Mouse (Mus musculus): Measurements from ENCODE around the gene P4hb.
"Not testable (repeated sequence)": the region's sequence is repeated elsewhere in the genome, so short reads cannot be mapped to it uniquely, and the experiment has no call there.

Gene P4hb

DNA sequence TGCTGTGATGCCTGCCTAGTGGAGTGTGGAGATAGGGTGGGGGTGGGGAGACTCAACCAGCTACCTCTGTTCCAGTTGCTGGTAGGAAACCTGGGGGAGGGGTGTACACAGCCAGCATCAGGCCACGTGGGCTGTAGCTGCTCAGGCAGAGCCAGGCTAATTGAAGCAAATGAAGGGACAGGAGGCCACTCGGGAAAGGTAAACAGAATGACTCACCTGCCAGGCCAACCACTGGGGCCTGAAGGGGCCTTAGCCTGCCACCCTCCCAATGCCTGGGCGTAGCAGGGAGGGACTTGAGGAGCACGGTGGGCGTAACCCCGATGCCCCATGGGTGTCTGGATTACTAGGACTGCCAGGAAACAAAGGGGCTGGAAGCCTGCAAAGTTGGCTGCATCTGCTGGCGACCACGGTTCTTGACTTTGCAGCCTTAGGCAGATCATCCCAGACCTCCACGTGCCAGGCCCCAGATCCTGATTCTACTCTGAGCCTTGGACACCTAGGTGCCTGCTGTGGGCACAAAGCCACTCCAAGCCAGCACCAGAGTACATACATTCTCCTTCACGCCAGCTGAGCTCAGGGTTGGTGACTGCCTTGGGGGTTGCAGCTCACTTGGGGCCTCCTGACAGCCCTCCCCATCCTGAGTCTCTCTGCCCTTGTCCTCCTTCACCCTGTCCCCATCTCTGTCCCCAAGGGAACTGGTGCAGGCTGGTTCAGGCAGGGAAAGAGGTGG is 33.6 kb downstream of the P4hb start:
- no peak for DNase-seq (ENCODE audit: low read depth, low spot score)

DNA sequence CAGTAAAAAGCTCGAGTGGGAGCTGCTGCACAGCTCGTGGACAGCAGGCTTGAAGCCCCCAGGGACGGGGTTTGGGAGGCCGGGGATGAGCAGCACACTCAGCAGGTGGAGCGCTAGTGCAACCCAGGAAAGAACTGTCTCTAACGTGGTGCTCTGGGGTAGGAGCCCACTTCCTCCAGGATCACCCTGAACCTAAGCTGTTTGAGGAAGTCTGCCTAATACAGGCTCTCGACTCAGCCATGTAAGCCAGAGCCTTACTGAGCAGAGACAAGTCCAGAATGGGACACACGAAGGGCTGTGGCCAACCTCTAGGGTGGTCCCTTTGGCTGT is 34.1 kb downstream of the P4hb start:
- DNase-seq (ENCODE audit: low read depth, low spot score) = no peak

DNA sequence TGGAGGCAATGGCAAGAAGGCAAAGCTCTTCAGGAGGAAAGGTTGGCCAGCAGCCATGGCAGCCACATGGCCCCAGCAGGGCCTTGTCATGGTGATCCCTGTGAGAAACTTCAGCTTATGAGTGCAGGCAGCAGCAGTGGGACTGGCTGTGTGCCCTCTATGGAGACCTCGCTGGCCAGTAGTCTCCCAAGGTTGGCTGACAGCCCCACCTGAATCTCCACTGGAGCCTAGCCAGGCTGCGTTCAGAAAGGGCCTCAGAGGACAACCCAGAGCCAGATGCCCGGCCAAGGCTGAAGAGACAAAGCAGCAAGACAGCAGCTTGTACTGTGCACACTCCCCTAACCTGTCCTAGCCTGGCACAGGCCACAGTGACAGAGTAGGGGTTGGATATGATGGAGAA is 34.6 kb downstream of the P4hb start:
- DNase-seq (ENCODE audit: low read depth, low spot score) = no peak

DNA sequence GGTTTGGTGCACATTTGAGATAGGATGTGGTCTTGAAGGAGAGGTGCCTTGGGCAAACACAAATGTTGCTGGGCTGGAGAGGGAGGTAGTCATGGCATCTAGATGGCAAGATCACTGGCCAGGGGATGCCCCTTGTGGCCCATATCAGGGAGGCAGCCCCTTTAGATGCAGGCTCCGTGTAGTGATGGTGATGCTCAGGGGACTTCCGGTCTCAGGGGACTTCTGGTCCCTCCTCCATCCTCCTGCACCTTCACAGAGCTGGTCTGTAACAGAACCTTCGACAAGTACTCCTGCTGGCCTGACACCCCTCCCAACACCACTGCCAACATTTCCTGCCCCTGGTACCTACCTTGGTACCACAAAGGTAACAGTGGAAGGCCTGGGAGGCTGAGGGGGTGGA is 37.2 kb downstream of the P4hb start:
- DNase-seq (ENCODE audit: low read depth, low spot score) = no peak

DNA sequence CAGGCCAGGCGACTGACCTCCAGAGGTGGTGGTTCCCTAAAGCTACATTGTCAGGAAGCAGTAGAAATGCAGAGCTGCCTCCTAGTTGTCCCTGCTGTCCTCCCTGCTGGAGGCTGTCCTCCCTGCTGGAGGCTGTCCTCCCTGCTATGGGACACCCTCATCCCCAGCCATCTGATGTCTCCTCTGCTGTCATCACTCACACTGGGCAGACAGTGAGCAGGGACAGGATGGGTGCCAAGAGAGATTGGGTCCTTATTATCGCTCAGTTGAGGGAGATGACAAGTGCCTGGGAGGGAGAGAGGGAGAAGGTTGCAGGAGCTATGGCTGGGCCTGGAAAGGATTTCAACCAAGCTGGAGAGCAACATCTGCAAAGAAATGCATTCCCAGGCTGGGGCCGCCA is 37.9 kb downstream of the P4hb start:
- DNase-seq (ENCODE audit: low read depth, low spot score) = no peak

DNA sequence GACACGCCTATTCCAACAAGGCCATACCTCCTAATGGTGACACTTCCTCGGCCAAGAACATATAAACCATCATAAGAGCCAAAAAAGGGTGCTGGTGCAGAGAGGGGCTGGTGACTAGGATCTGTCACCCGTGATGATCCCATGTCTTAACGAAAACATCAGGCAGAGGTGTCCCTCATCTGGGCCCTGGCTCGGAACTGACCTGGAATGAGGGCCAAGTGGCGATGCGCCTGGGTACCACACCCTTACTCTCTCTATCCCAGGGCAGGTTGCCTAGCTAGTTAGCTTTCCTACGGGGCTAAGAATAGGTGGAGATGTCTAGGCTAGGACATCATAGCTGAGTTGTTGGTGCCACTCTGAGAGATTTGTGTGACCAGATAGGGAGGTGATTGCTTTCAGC is 39.0 kb downstream of the P4hb start:
- no peak for DNase-seq (ENCODE audit: low read depth, low spot score)

DNA sequence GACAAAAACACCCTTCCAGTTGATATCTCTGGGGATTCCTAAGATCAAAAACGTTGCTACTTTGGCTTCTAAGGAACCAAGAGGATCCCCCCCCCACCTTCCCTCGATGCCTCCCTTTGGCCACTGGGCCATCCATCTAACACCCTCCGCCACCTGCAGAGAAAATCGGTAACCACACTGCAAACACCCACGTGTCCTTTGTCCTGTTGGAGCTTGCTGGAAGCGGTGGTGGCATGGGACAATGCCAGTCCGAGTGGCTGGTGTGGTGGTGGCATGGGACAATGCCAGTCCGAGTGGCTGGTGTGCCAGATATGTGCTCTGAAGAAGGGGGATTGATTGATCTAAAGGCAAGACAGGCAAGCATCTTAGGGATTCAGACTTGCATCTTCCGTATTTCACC is 41.4 kb downstream of the P4hb start:
- DNase-seq (ENCODE audit: low read depth, low spot score) = no peak

DNA sequence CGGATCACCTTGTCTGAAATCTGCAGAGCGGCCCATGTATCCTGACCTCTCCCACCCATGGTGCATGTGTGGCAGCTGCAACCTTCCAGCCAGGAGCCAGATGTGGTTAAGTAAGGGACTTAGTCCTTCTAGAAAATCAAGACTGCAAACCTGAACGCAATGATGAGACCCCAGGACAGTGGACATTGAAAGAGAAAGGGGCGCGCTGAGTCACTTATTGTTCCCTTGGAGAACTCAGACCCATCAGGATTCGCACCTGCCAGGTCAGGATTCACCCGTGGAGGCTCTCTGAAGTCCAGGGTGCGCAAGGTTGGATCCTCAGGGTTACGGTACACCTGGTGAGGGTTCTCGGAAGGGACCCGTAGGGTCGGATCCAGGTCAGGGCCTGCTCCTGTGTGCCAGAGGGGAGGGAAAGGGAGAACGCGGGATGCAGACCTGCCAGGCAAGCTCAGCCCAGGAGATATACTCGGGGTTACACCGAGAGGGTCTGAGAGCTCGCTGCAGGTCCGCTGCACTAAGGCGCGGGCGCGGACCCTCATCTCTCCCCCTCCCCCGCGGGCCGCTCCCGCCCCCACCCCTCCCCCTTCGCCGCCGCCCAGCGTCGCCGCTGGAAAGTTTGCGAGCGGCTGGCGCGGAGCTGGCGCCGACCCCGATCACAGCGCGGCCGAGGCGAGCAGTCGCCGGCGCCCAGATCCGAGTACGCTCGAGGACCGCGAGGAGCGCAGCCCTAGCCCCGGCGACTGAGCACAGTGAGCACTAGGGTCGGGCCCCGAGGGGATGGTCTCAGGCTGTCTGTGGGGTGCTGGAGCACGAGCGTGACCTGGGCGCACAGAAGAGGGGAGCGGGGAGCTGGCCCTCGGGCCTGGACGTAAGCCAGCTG is 42.7 kb downstream of the P4hb start, which contains the start of gene Gcgr:
Gene Gcgr (plus strand): TSS at position 615 of the 880 bp plus-strand sequence.
- peak; percentile 52 for DNase-seq (ENCODE audit: low read depth, low spot score)

DNA sequence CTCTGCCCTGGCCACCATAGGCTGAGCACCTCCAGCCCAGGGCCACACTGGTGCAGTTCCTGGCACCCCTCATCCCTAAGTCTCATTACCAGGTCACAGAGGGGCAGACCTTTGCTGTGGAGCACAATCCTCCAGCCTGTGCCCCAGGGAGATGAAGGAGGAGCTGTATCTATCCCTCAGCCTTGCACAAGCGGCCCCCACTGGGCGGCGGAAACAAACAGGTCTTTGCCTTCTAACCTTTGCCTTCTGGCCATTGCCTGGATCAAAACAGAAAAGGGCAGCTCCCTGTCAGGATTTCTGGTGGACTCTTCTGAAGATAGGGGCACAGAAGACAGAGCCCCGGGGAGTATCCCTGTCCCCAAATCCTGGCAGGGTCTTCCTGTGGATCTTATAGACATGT is 44.1 kb downstream of the P4hb start:
- no peak for DNase-seq (ENCODE audit: low read depth, low spot score)

DNA sequence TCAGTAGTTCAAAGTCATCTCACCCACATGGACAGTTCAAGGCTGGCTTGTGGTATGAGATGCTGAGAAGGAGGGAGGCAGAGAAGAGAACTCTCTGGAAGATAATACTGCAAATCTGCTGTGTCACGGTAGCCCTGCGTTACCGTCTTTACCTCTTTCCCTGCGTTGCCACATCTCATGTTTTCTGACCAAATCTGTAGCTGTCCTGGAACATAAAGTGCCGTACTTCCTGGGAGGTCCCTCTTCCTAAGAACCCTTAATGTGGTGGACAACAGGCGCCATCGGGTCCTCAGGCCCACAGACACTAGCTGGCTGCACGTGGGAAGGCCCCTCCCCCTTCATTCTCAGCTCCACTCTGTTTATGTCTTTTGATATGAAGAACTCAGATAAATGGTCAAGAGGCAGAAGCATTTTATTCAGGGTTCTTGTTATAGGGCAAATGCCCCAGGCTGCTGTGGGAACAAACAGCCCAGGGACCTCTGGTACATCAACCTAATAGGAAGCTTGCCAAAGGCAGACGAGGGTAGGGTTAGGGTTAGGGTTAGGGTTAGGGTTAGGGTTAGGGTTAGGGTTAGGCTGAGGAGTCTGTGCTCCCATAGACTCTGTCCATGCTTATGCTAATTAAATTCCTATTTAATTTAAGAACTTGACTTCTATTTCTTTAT is 45.2 kb downstream of the P4hb start:
- no peak for DNase-seq (ENCODE audit: low read depth, low spot score)

DNA sequence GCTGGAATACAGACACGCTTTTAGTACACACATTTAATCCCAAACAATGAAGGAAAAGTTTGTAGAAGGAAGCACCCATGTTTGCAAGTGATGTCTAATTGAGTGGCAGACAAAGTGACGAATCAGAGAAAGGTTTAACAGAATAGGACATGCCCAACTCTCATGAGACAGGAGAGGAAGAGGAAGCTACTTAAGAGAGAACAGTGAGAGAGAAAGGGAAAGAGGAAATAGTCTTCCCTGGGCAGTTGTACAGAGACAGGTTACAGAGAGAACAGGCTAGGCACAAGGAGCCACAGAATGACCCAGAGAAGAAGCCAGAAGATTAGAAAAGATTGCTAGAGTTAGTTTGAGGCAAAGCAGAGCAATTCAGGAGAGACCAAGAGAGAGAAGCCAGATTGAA is 47.1 kb downstream of the P4hb start:
- DNase-seq (ENCODE audit: low read depth, low spot score) = no peak

DNA sequence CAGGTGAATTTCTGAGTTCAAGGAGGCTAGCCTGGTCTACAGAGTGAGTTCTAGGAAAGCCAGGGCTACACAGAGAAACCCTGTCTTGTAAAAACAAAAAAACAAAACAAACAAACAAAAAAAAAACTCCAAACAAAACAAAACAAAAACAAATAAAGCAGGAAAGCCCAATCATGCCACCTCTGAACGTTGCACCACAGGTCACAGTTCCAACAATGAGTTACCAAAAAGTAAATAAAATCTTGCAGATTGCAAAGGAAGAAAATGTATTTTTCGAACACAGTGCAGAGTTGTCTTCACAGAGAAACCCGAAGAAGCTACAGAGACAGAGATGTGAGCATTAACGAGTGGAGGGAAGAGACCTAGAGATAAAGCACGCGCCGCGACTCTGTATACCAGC is 50.5 kb downstream of the P4hb start:
- no peak for DNase-seq (ENCODE audit: low read depth, low spot score)

DNA sequence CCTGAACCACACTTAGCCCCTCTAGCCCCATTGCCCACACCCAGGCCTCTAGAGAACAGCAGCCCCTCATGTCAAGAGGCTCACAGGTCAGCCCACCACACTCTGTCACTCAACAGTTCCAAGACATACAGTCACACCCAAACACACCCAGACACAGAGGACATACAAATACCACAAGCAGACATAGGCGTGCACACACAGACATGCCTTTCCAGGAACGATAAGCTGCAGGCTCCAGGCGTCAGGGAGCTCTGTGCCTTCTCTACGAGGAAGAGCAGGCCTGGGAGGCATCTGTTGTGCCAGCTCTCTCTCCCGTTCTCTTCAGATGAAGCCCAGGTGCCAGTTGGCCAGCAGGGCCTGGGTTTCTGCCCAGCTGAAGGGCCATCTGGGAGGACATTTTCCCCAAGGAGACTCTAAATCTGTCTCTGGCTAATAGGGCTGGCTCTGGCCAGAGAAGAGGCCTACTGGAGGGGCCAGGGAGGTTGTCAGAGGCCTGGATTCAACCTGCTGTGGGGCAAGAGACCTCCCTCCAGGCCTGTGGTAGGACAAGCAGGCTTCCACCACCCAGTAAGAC is 52.0 kb downstream of the P4hb start:
- DNase-seq (ENCODE audit: low read depth, low spot score) = no peak

DNA sequence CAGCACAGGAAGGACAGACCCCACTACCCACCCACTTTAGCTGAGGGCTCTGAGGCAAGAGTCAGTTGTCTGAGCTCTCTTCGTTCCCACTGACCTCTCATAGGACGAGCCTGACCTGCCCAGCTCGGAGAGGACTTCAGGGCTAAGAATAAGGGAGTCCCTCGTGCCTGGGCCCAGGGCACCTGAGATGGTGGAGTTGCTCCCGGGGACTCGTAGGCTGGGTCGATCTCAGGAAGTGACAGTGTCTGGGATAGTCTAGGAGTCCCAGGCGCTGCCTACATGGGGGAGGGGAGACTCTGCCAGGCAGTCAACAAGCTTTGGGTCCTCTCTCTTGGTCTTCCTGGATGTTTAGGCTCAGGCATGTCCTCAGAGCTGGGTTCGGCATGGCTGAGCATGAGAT is 52.6 kb downstream of the P4hb start:
- no peak for DNase-seq (ENCODE audit: low read depth, low spot score)

DNA sequence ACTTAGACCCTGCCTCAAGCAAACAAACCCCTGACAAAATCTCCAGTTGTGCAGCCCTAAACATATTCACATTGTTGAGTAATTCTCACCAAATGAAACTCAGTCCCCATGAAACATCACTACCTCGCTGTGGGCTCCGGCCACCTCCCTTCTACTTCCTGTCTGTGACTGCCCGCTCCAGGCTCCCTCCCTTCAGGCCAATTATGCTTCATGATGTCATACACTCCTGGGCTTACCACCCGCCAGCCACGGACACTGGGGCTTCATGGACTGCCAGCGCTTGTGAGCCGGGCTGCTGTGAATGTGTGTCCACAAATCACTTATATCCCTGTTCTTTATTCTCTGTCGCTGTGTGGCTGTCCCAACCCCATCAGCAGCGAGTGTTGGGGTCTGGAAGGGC is 53.3 kb downstream of the P4hb start:
- DNase-seq (ENCODE audit: low read depth, low spot score) = no peak

DNA sequence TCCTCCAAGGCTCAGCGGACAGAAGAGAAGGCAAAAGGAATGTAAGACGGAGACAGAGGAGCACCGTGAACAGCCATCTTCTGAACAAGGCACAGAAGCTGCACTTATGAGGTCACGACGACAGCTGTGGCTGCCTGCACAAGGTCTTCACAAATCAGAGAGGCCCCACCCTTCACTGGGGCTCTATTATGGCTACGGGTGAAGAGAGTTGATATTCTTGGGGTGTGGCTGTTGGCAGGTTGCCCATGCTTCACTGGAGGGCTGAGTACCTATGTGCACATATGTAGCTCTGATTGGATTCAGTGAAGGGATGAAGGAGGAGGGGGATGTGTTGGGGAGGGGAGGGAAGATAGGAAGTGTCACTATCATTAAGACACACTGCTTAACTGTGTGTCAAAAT is 54.5 kb downstream of the P4hb start:
- DNase-seq (ENCODE audit: low read depth, low spot score) = no peak

DNA sequence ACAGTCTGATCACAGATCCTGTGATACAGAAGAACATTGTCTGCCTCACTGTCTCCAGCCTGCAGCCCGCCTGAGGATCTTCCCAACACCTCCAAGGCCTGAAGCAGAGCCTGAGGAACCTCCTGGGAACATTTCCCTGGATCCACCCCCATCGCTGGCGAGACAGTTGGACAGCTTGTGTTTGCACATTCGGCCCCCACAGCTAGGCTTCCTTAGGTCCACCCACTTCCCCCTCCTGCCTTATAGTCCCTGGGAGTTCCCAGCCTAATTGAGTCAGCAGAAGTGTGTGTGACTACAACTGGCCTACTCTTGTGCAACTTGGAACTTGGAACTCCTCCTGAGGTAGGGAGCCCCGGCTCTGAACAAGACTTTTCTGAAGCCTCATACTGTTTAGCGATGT is 55.0 kb downstream of the P4hb start:
- no peak for DNase-seq (ENCODE audit: low read depth, low spot score)

DNA sequence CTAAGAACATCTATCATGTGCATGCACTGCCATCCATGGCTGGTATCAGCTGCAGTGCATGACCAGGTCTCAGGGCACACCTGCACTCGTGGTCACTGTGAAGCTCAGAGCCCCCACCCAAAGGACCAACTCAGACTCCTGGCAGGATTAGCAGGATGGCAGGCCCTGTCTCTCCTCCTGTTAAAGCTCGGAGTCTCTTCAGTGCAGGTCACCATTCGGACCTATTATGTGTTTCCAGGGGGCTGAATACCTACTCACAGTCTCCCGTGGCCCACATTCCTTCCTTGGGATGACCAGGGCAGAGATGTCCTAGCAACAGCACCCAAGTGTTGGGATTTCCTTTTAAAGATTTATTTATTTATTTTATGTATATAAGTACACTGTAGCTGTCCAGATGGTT is 55.9 kb downstream of the P4hb start:
- DNase-seq (ENCODE audit: low read depth, low spot score) = no peak

DNA sequence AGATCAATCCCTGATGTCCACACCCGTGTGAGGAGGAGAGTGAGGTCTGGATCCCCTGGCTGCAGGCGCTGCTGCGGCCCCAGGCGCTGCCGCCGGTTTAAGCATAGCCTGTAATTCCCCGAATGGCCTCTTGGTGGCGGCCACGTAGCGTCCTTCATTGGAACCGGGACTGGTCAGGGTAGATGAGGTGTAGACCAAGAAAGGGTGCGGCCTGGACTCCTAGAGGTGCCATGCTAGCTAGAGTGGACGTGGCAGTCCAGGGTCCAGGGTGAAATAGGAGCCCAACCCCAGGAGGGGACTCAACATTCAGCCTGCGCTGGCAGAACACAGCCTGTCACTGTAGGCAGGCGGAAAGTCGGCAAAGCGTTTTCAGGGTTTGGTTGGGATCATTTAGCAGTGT is 57.4 kb downstream of the P4hb start:
- peak; percentile 85 for DNase-seq (ENCODE audit: low read depth, low spot score)

DNA sequence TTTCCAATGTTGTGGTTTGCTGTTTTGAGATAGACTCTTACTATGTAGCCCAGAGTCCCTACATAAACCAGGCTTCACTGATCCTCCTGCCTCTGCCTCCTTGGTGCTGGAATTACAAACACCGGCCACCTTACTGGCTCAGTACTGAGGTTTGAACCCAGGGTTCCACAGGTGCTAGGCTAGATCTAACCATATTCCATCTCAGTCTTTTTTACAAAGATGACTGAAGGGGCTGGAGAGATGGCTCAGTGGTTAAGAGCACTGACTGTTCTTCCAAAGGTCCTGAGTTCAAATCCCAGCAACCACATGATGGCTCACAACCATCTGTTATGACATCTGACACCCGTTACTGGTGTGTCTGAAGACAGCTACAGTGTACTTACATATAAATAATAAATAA is 58.8 kb downstream of the P4hb start:
- DNase-seq (ENCODE audit: low read depth, low spot score) = not testable (repeated sequence)

DNA sequence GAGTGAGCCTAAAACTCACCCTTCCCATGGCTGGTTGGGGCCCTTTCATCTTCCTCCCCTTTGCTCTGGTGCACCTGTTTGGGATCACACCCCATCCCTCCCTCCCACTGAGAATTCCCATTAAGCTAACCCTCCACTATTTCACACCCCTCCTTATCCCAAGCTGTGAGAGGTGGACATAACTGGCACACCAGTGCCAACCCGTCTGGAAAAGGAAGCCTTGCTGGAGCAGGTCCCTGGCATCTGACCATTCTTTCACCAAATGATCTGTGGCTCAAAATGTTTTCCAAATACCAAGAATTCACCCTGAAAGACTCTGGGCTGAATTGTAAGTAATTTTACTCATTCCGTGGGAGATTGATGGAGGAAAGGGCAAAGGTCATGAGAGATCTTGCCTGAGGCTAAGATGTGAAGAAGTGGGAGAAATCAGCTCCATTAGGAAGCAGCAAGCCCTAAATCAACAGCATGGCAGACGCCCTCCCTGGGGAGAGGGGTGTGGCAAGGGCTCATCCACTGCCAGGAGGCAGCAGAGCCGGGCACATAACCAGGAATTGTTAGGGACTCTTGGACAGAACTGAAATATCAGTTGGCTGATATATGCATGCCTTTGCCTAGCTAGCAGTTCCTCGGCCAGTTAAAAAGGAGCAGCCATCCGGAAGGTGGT is 60.1 kb downstream of the P4hb start:
- no peak for DNase-seq (ENCODE audit: low read depth, low spot score)

All from ZHBTc4 (cell line).